Mouse (Mus musculus): ENCODE results near the gene Ccdc9. TPM values are rescaled to one million over a fixed set of nuclear protein-coding genes. Genes with fewer than 3 reads are reported as not detected.
A peak's percentile ranks its signal among the peaks of the same experiment; 100 is the strongest.

Ccdc9 gene
- total and polyA plus RNA-seq, 3 experiments: 32.0 to 81.0 (median 47.6) TPM

DNA sequence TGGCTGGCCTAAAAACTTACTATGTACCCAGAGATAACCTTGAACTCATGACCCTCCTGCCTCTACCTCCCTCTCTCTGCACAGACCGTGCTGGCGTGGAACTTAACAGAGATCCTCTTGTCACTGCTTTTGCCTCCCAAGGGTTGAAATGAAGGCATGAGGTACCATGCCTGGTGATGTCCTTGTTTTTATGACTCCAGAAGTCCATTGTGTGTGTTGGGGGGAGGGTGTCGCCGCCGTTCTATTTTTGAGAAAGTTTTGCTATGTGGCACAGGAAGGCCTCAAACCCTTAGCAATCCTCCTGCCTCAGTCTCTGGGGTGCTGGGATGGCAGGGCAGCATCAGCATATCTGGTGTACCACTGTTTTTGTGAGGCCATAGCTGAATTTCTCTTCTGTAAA is 12.3 kb upstream of the Ccdc9 start:
- no peak overlapping the region for H3K27ac ChIP-seq (ENCODE audit: insufficient read depth, low read depth)
- TF ChIP-seq KAT2A (IDR thresholded peaks at IDR 0.05; ENCODE audit: insufficient replicate concordance, low read length) (no peak), UBTF (IDR thresholded peaks at IDR 0.05; ENCODE audit: low read depth, low read length) (no peak), CTCF (conservative IDR thresholded peaks at IDR 0.05 in 1 of 2, IDR thresholded peaks at IDR 0.05 in 1 of 2; ENCODE audit: low read depth in 2 of 2, low read length in 2 of 2) (no peak)
- no peaks in the 10 kb centered on the region for H3K9me3 ChIP-seq (replicated peaks; ENCODE audit: low read length)
- dilution Hi-C loops (cut with MboI; ENCODE audit: extremely low pct_ligation_motif_present, extremely low pct_unique_long_range_greater_than_20kb, low sequenced_read_pairs): no loop called here
- H3K4me2 ChIP-seq (ENCODE audit: insufficient read depth, low read depth, poor library complexity, severe bottlenecking): no peak overlapping the region
- DNase-seq (ENCODE audit: extremely low read depth): no peak
- H3K36me3 ChIP-seq (replicated peaks in 1 of 2; ENCODE audit: control insufficient read depth in 1 of 2, insufficient read depth in 1 of 2, low read length in 1 of 2): no peaks in the 10 kb centered on the region
- in situ Hi-C loops (cut with MboI; ENCODE audit: low pct_ligation_motif_present, low pct_unique_long_range_greater_than_20kb, low sequenced_read_pairs): no loop called here
- H3K4me3 ChIP-seq (replicated peaks in 1 of 3; ENCODE audit: low read depth in 2 of 3, low read length in 2 of 3, poor library complexity in 1 of 3): no peak overlapping the region
- H3K4me1 ChIP-seq (ENCODE audit: control insufficient read depth in 1 of 2, insufficient read depth in 2 of 2): peaks cover 16 to 31% of the 10 kb centered on the region in 2 experiments
- H3K9ac ChIP-seq (ENCODE audit: insufficient read depth, low read depth): no peak overlapping the region
- H3K27me3 ChIP-seq (replicated peaks): no peaks in the 10 kb centered on the region
- H3K79me2 ChIP-seq (replicated peaks; ENCODE audit: control insufficient read depth, extremely low read depth, insufficient read depth, poor library complexity, severe bottlenecking): no peaks in the 10 kb centered on the region

DNA sequence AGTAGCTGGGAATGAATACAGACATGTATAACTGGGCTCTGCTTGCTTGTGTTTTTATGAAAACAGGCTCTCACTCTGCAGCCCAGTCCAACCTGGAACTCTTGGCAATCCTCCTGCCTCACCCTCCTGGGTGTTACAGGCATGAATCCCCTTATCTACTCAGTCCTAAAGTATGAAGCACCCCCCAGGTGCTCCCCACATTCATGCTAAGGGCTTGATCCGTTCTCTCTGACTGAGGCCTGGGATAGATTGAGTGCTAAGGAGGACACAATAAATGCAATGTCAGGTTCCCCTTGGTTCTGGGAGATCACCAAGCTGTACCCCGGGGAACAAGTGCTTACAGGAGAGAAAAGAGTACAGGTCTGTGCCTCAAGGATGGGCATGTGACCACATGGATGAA is 11.0 kb upstream of the Ccdc9 start:
- no peaks in the 10 kb centered on the region for H3K9me3 ChIP-seq (replicated peaks; ENCODE audit: low read length)
- no peak overlapping the region for H3K27ac ChIP-seq (ENCODE audit: insufficient read depth, low read depth)
- DNase-seq (ENCODE audit: extremely low read depth): no peak
- H3K9ac ChIP-seq (ENCODE audit: insufficient read depth, low read depth): no peak overlapping the region; the same call in 1 of the 2 replicates
- H3K79me2 ChIP-seq (replicated peaks; ENCODE audit: control insufficient read depth, extremely low read depth, insufficient read depth, poor library complexity, severe bottlenecking): no peaks in the 10 kb centered on the region
- dilution Hi-C loops (cut with MboI; ENCODE audit: extremely low pct_ligation_motif_present, extremely low pct_unique_long_range_greater_than_20kb, low sequenced_read_pairs): no loop called here
- in situ Hi-C loops (cut with MboI; ENCODE audit: low pct_ligation_motif_present, low pct_unique_long_range_greater_than_20kb, low sequenced_read_pairs): no loop called here
- no peak overlapping the region for H3K4me3 ChIP-seq (replicated peaks in 1 of 3; ENCODE audit: low read depth in 2 of 3, low read length in 2 of 3, poor library complexity in 1 of 3)
- H3K36me3 ChIP-seq (replicated peaks in 1 of 2; ENCODE audit: control insufficient read depth in 1 of 2, insufficient read depth in 1 of 2, low read length in 1 of 2): no peaks in the 10 kb centered on the region
- no peaks in the 10 kb centered on the region for H3K27me3 ChIP-seq (replicated peaks)
- H3K4me1 ChIP-seq (ENCODE audit: control insufficient read depth in 1 of 2, insufficient read depth in 2 of 2): peaks cover 16 to 31% of the 10 kb centered on the region in 2 experiments
- TF ChIP-seq ZNF384 (IDR thresholded peaks at IDR 0.05; ENCODE audit: low read depth, low read length): no peak
- no peak for TF ChIP-seq ETS1 (conservative IDR thresholded peaks at IDR 0.05; ENCODE audit: low read depth, low read length)
- TF ChIP-seq MAFK (IDR thresholded peaks at IDR 0.05; ENCODE audit: insufficient replicate concordance, low read length): no peak
- no peak for TF ChIP-seq POLR2A (IDR thresholded peaks at IDR 0.05; ENCODE audit: low read depth, low read length)
- no peak for TF ChIP-seq POLR2AphosphoS2 (IDR thresholded peaks at IDR 0.05; ENCODE audit: low read depth, low read length)
- no peak for TF ChIP-seq ELF1 (IDR thresholded peaks at IDR 0.05; ENCODE audit: low read depth, low read length)
- no peak for TF ChIP-seq BHLHE40 (IDR thresholded peaks at IDR 0.05; ENCODE audit: low read depth, low read length)
- TF ChIP-seq MAZ (IDR thresholded peaks at IDR 0.05; ENCODE audit: low read depth, low read length): no peak
- no peak for TF ChIP-seq RCOR1 (conservative IDR thresholded peaks at IDR 0.05; ENCODE audit: low read depth, low read length)
- TF ChIP-seq JUND (conservative IDR thresholded peaks at IDR 0.05; ENCODE audit: low read depth, low read length): no peak
- TF ChIP-seq CTCF (conservative IDR thresholded peaks at IDR 0.05 in 1 of 2, IDR thresholded peaks at IDR 0.05 in 1 of 2; ENCODE audit: low read depth in 2 of 2, low read length in 2 of 2): no peak
- no peak for TF ChIP-seq EP300 (IDR thresholded peaks at IDR 0.05; ENCODE audit: low read length)
- no peak for TF ChIP-seq TBP (conservative IDR thresholded peaks at IDR 0.05; ENCODE audit: low read depth, low read length)
- TF ChIP-seq NRF1 (IDR thresholded peaks at IDR 0.05; ENCODE audit: low read depth, low read length): no peak
- no peak for TF ChIP-seq GABPA (IDR thresholded peaks at IDR 0.05; ENCODE audit: insufficient replicate concordance, low read depth, low read length)
- TF ChIP-seq PAX5 (IDR thresholded peaks at IDR 0.05; ENCODE audit: low read length): no peak
- H3K4me2 ChIP-seq (ENCODE audit: insufficient read depth, low read depth, poor library complexity, severe bottlenecking): 0 out of 2 replicates have a peak overlapping the region, but pooled peaks have one; percentile 34
